Mouse (Mus musculus) liver, embryonic 14.5 days (tissue): ENCODE measurements around the gene Rab11b.

Experiments
- CTCF ChIP-seq: IDR thresholded peaks from 2 replicates; pipeline ENCODE4 v1.5.1; 2016; ENCODE audit warnings: antibody characterized with exemption, low read depth, control low read depth
- EP300 ChIP-seq: IDR thresholded peaks from 2 replicates; pipeline ENCODE4 v1.6.1; 2016; ENCODE audit warnings: antibody characterized with exemption, low read depth

GRCm38 (mm10) chr17:33804745-33805144, 44.4 kb upstream of the Rab11b start:
- no peak for TF ChIP-seq CTCF
- no peak for TF ChIP-seq EP300
